Mouse (Mus musculus): ENCODE data around the gene Lpin2. TPM values are rescaled to one million over a fixed set of nuclear protein-coding genes. Genes with fewer than 3 reads are reported as not detected.

The Lpin2 gene
- polyA plus RNA-seq (2014; fragmentation: Nextera tagmentation; extraction: Ambion mirVana): 54.9 and 93.2 TPM in 2 replicates

DNA sequence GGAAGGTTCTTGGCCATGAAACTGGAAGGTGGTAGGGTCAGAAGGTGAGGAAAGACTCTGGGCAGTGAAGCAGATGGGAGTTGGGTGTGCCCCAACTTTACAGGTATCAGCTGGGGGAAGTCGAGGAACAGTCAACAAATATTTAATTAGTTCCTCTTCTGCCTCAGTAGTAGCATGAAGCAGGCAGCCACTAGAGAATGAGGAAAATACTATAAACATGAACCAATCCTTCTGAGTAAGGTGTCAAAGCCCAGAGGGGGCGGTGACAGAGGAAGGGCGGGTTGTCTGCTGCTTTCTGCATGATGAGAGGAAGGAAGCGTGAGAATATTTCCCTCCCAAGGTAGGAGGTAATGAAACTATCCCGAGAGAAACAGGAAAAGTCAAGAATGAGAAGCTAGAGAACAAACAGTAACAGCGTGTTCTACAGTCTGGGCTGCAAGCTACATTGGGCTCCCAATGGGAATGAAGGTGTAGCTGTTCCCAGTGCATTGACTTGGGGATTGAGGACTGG is at the start of gene Lpin2:
Lpin2 (plus strand) TSS at position 350 of the 511 bp plus-strand sequence.
- H3K9me3 ChIP-seq (ENCODE audit: control insufficient read depth, low read length): no peaks in the 10 kb centered on the region
- peaks cover 41% of the 10 kb centered on the region for H3K4me1 ChIP-seq (ENCODE audit: control insufficient read depth, insufficient read depth, low read length)
- peak within 1 kb of the TSS; percentile 90 for H3K4me2 ChIP-seq (replicated peaks; ENCODE audit: low read depth, low read length)
- WGBS: 11% methylated on average over 6 of the region's 6 CpGs
- no peaks in the 10 kb centered on the region for H3K36me3 ChIP-seq (ENCODE audit: control insufficient read depth, insufficient read depth, low read length)
- H3K27ac ChIP-seq (ENCODE audit: low read depth, low read length): peak within 1 kb of the TSS; percentile 74; the same call in 1 of the 2 replicates
- peak within 1 kb of the TSS; percentile 97 for H3K9ac ChIP-seq (ENCODE audit: low read depth, low read length)
- H3K4me3 ChIP-seq (ENCODE audit: low read length): peak within 1 kb of the TSS; percentile 89
- no peak for ATAC-seq (ENCODE audit: low FRiP score, low TSS enrichment)
- no peaks in the 10 kb centered on the region for H3K27me3 ChIP-seq (ENCODE audit: control insufficient read depth, insufficient read depth, low read length)

DNA sequence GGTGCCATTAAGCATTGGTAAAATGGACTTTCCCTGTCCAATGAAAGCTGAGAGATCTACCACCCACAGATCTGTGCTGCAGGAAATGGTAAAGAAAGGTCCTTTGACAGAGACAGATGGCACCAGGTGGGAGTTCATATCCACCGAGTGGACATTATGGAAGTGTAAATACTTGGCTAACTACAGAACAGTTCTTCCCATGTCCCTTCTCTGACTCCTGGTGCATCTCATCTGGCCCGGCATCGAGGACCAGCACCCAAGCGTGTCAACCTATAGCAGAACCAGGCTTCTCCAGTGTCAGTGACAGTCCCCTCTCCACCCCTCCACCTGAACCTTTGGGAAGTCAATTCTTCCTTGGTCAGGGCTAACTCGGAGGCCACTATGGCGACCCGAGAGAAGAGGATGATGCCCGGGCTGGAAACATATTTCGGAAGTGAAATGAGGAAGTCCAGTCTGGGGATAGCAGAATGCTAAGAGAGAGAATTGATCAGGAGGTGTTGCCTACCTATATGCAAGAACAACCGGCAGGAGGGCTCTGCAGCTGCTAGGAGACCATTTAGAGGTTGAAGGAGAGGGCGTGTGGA is 49.4 kb upstream of the Lpin2 start:
- no peak overlapping the region for H3K4me3 ChIP-seq (ENCODE audit: low read length)
- WGBS: 62% methylated on average over 11 of the region's 11 CpGs
- no peak for ATAC-seq (ENCODE audit: low FRiP score, low TSS enrichment)
- H3K4me2 ChIP-seq (replicated peaks; ENCODE audit: low read depth, low read length): no peak overlapping the region
- no peaks in the 10 kb centered on the region for H3K27me3 ChIP-seq (ENCODE audit: control insufficient read depth, insufficient read depth, low read length)
- H3K36me3 ChIP-seq (ENCODE audit: control insufficient read depth, insufficient read depth, low read length): no peaks in the 10 kb centered on the region
- no peak overlapping the region for H3K9ac ChIP-seq (ENCODE audit: low read depth, low read length)
- no peak overlapping the region for H3K27ac ChIP-seq (ENCODE audit: low read depth, low read length)
- peaks cover 44% of the 10 kb centered on the region for H3K4me1 ChIP-seq (ENCODE audit: control insufficient read depth, insufficient read depth, low read length)
- no peaks in the 10 kb centered on the region for H3K9me3 ChIP-seq (ENCODE audit: control insufficient read depth, low read length)

DNA sequence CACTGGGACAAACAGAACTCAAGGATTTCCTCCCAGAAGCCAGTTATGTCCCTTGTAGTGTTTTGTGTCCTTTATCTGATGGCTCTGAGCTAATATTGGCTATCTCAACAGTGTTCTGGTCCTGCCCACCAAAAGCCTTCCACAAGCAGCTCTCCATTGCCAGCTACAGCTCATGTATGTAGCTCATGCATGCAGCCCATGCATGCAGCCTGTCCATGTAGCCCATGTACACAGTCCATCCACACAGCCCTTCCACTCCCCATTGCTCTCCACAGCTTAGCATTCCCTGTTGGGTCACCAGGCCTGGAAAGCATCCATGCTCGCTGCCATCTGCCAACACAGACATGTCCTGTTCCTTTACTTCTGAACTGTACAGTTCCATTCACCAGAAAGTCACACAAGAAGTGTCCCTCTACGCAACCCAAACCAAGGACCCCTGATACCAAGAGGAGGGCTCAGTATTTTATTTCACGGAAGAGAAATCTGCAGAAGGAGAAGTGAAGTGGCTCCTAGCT is 47.9 kb upstream of the Lpin2 start:
- Histone ChIP-seq H3K4me1 (ENCODE audit: control insufficient read depth, insufficient read depth, low read length) (peaks cover 32% of the 10 kb centered on the region), H3K9me3 (ENCODE audit: control insufficient read depth, low read length) (no peaks in the 10 kb centered on the region), H3K4me3 (ENCODE audit: low read length) (no peak overlapping the region), H3K9ac (ENCODE audit: low read depth, low read length) (no peak overlapping the region), H3K36me3 (ENCODE audit: control insufficient read depth, insufficient read depth, low read length) (no peaks in the 10 kb centered on the region), H3K4me2 (replicated peaks; ENCODE audit: low read depth, low read length) (no peak overlapping the region), H3K27ac (ENCODE audit: low read depth, low read length) (no peak overlapping the region), H3K27me3 (ENCODE audit: control insufficient read depth, insufficient read depth, low read length) (no peaks in the 10 kb centered on the region)
- WGBS: 92% methylated on average over 3 of the region's 3 CpGs
- ATAC-seq (ENCODE audit: low FRiP score, low TSS enrichment): no peak

DNA sequence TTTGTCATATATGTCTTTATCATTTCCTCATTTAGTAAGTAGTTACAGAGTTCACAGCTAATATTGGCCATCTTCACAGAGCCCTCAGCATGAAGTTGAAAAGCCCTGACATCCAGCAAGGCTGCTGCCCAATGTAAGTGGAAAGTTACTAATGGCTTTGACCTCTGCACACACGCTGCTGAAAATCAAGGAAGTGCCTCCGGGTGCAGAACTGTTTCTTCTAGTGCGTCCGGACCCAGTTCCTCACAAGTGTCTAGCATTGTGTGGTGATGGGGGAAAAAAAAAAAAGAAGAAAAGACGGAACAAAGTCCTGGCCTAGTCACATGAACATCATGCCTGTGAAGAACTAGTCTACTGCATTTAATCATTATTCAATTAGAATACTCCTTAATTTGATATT is 47.3 kb upstream of the Lpin2 start:
- Histone ChIP-seq H3K4me2 (replicated peaks; ENCODE audit: low read depth, low read length) (no peak overlapping the region), H3K9me3 (ENCODE audit: control insufficient read depth, low read length) (no peaks in the 10 kb centered on the region), H3K4me1 (ENCODE audit: control insufficient read depth, insufficient read depth, low read length) (peaks cover 28% of the 10 kb centered on the region), H3K36me3 (ENCODE audit: control insufficient read depth, insufficient read depth, low read length) (no peaks in the 10 kb centered on the region), H3K27ac (ENCODE audit: low read depth, low read length) (no peak overlapping the region), H3K27me3 (ENCODE audit: control insufficient read depth, insufficient read depth, low read length) (no peaks in the 10 kb centered on the region), H3K4me3 (ENCODE audit: low read length) (no peak overlapping the region), H3K9ac (ENCODE audit: low read depth, low read length) (no peak overlapping the region)
- WGBS: 22% methylated on average over 5 of the region's 5 CpGs
- ATAC-seq (ENCODE audit: low FRiP score, low TSS enrichment): no peak

DNA sequence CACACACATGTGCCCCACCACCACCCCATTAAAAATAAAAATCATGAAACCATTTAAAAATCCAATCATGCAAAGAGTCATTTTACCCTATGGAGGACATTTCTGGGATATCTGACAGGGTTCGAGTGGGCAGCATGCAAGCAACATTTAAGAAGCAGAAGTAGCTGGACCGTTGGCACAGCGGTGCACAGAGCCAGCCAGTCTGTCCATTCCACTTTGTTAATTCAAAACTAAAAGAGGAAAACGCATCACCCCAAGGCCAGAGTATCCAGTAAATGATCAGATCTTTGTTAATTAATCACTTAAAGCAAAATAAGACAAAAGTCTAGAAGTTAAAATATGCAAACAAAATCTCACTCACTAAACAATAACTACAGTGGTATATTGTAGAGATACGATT is 46.5 kb upstream of the Lpin2 start:
- Histone ChIP-seq H3K4me1 (ENCODE audit: control insufficient read depth, insufficient read depth, low read length) (peaks cover 20% of the 10 kb centered on the region), H3K27ac (ENCODE audit: low read depth, low read length) (peak overlapping the region; percentile 11; the same call in 1 of the 2 replicates), H3K27me3 (ENCODE audit: control insufficient read depth, insufficient read depth, low read length) (no peaks in the 10 kb centered on the region), H3K9me3 (ENCODE audit: control insufficient read depth, low read length) (no peaks in the 10 kb centered on the region), H3K4me2 (replicated peaks; ENCODE audit: low read depth, low read length) (no peak overlapping the region), H3K36me3 (ENCODE audit: control insufficient read depth, insufficient read depth, low read length) (no peaks in the 10 kb centered on the region), H3K9ac (ENCODE audit: low read depth, low read length) (no peak overlapping the region), H3K4me3 (ENCODE audit: low read length) (no peak overlapping the region)
- WGBS: 73% methylated on average over 5 of the region's 5 CpGs
- no peak for ATAC-seq (ENCODE audit: low FRiP score, low TSS enrichment)

DNA sequence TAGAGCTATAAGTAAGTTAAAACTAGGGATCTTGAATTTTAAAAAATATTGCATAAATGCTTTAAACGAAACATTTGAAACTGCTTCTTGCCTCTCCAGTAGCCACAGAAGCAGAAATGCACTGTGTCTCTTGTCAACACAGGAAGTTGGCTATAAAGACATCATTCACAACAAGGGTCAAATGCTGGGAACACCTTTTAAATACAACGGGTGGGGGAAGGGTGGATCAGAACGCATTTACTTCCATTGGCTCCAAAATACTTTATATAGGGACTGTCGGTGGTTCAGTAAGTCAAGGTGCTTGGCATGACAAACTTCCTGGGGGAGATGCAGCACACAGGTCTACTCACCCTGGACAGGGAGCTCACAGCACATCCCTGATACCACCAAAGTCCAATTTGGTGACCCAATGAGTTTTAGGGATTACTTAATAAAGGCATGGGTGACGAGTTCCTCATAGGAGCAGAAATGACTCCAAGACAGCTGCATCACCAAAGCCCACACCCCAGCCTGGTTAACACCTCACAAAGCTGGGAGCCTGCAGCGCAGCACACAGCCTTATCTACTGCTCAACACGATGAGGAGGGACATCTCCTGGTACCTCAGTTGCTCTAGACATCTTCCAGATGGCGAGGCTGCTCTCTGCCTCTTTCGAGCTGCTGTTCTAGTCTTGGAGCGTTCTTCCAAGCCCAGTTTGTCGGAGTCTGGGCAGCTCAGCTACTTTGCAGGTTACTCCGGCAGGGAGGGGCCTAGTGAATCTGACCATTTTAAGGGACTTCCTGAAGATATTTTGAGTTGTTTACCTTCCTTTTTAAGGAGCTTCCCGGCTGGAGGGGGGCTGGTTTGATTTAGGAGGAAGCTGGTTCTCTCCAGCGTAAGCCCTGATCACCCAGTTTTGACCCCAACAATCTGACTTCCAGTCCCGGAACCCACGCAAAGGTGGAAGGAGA is 45.7 kb upstream of the Lpin2 start:
- H3K9me3 ChIP-seq (ENCODE audit: control insufficient read depth, low read length): no peaks in the 10 kb centered on the region
- ATAC-seq (ENCODE audit: low FRiP score, low TSS enrichment): no peak
- peaks cover 20% of the 10 kb centered on the region for H3K4me1 ChIP-seq (ENCODE audit: control insufficient read depth, insufficient read depth, low read length)
- H3K4me3 ChIP-seq (ENCODE audit: low read length): no peak overlapping the region
- H3K4me2 ChIP-seq (replicated peaks; ENCODE audit: low read depth, low read length): no peak overlapping the region
- 54% methylated on average over 16 of the region's 16 CpGs for WGBS
- no peaks in the 10 kb centered on the region for H3K36me3 ChIP-seq (ENCODE audit: control insufficient read depth, insufficient read depth, low read length)
- no peak overlapping the region for H3K9ac ChIP-seq (ENCODE audit: low read depth, low read length)
- no peak overlapping the region for H3K27ac ChIP-seq (ENCODE audit: low read depth, low read length)
- H3K27me3 ChIP-seq (ENCODE audit: control insufficient read depth, insufficient read depth, low read length): no peaks in the 10 kb centered on the region

DNA sequence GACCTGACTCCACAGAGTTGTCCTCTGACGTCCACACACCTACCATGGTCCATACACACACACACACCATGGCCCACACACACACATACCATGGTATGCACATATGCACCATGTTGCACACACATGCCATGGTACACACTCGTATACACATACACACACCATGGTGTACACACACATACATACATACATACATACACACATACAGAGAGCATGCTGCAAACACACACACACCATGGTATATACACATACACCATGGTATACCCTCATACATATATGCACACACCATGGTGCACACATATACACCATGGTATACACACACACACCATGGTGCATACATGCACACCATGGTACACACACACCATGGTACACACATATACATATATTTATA is 45.0 kb upstream of the Lpin2 start:
- 73% methylated on average over 2 of the region's 2 CpGs for WGBS

DNA sequence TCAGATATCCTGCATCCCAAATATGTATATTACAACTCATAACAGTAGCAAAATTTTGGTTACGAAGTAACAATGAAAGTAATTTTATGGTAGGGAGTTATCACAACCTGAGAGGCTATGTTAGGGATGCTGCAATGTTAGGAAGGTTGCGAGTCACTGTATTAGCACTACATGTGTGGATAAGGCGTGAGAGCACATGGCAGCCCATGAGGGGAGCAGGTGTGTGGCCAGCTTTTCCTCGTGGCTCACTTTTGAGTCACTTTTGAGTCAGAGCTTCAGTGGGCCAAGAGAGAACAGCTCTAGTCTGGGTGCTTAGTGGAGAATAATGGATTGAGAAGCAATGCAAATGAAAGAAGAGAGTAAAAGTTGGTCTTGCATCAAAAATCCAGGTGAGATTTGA is 40.3 kb upstream of the Lpin2 start:
- no peak overlapping the region for H3K4me3 ChIP-seq (ENCODE audit: low read length)
- H3K9ac ChIP-seq (ENCODE audit: low read depth, low read length): no peak overlapping the region
- no peak for ATAC-seq (ENCODE audit: low FRiP score, low TSS enrichment)
- H3K4me2 ChIP-seq (replicated peaks; ENCODE audit: low read depth, low read length): no peak overlapping the region
- no peaks in the 10 kb centered on the region for H3K36me3 ChIP-seq (ENCODE audit: control insufficient read depth, insufficient read depth, low read length)
- peaks cover 5% of the 10 kb centered on the region; the same call in 1 of the 2 replicates for H3K4me1 ChIP-seq (ENCODE audit: control insufficient read depth, insufficient read depth, low read length)
- 88% methylated on average over 4 of the region's 4 CpGs for WGBS
- no peak overlapping the region for H3K27ac ChIP-seq (ENCODE audit: low read depth, low read length)
- no peaks in the 10 kb centered on the region for H3K9me3 ChIP-seq (ENCODE audit: control insufficient read depth, low read length)
- no peaks in the 10 kb centered on the region for H3K27me3 ChIP-seq (ENCODE audit: control insufficient read depth, insufficient read depth, low read length)

More for the DNA sequence above, 45.0 kb upstream of the Lpin2 start:
- Histone ChIP-seq H3K9ac (ENCODE audit: low read depth, low read length) (no peak overlapping the region), H3K27ac (ENCODE audit: low read depth, low read length) (no peak overlapping the region), H3K4me2 (replicated peaks; ENCODE audit: low read depth, low read length) (no peak overlapping the region), H3K4me3 (ENCODE audit: low read length) (no peak overlapping the region), H3K27me3 (ENCODE audit: control insufficient read depth, insufficient read depth, low read length) (no peaks in the 10 kb centered on the region), H3K36me3 (ENCODE audit: control insufficient read depth, insufficient read depth, low read length) (no peaks in the 10 kb centered on the region), H3K9me3 (ENCODE audit: control insufficient read depth, low read length) (no peaks in the 10 kb centered on the region), H3K4me1 (ENCODE audit: control insufficient read depth, insufficient read depth, low read length) (peaks cover 20% of the 10 kb centered on the region)
- no peak for ATAC-seq (ENCODE audit: low FRiP score, low TSS enrichment)

DNA sequence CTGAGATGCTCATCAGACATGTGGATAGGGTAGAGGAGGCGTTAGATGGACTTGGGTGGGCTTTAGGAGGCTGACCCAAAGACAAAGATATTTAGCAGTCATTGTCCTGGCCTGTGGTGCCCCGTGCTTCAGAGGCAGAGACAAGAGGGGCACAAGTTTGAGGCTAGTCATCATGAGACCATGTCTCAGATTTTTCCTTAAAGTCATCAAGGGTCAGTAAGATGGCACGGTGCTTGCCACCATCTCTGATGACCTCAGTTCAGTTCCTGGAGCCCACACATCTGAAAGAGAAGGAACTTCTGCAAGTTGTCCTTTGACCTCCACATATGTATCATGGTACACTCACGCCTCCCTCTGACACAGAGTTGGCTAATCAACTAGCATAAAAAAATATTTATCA is 39.2 kb upstream of the Lpin2 start:
- no peak for ATAC-seq (ENCODE audit: low FRiP score, low TSS enrichment)
- Histone ChIP-seq H3K9me3 (ENCODE audit: control insufficient read depth, low read length) (no peaks in the 10 kb centered on the region), H3K9ac (ENCODE audit: low read depth, low read length) (no peak overlapping the region), H3K27me3 (ENCODE audit: control insufficient read depth, insufficient read depth, low read length) (no peaks in the 10 kb centered on the region), H3K4me3 (ENCODE audit: low read length) (no peak overlapping the region), H3K4me2 (replicated peaks; ENCODE audit: low read depth, low read length) (no peak overlapping the region), H3K27ac (ENCODE audit: low read depth, low read length) (no peak overlapping the region), H3K36me3 (ENCODE audit: control insufficient read depth, insufficient read depth, low read length) (no peaks in the 10 kb centered on the region), H3K4me1 (ENCODE audit: control insufficient read depth, insufficient read depth, low read length) (peaks cover 3% of the 10 kb centered on the region; the same call in 1 of the 2 replicates)
- 70% methylated on average over 4 of the region's 4 CpGs for WGBS
